Mouse (Mus musculus) spleen, adult 2 months (tissue): Measurements from ENCODE around the gene Rpl36a-ps1. TPM values are rescaled to one million over a fixed set of nuclear protein-coding genes. Genes with fewer than 3 reads are reported as not detected.
"Not testable (repeated sequence)": the region's sequence is repeated elsewhere in the genome, so short reads cannot be mapped to it uniquely, and the experiment has no call there.

Source experiments
- DNase-seq, 2 experiments: peaks; one replicate each; pipeline versions ENCODE4 v3.0.0 to v3.0.0-alpha.2; 2012 to 2021; ENCODE audit warnings: low spot score in 2 of 2, low read depth in 1 of 2
- H3K27ac ChIP-seq: fragments of 200-500 bp; 2 replicates; pipeline ENCODE4 v1.5.1; 2012; ENCODE audit warnings: low read length, inconsistent platforms; ENCODE audit not compliant: insufficient read depth
- H3K27me3 ChIP-seq: fragments of 200-500 bp; 2 replicates; pipeline ENCODE4 v1.6.1; 2012; ENCODE audit warnings: mild to moderate bottlenecking, moderate library complexity, low read length, inconsistent platforms; ENCODE audit not compliant: control insufficient read depth, insufficient read depth
- H3K36me3 ChIP-seq: fragments of 200-500 bp; 2 replicates; pipeline ENCODE4 v1.6.1; 2012; ENCODE audit warnings: mild to moderate bottlenecking, low read length, inconsistent platforms; ENCODE audit not compliant: control insufficient read depth, insufficient read depth
- H3K4me1 ChIP-seq: fragments of 200-500 bp; 2 replicates; pipeline ENCODE4 v1.6.1; 2011; ENCODE audit warnings: inconsistent platforms; ENCODE audit not compliant: control insufficient read depth, insufficient read depth, insufficient read length
- H3K4me3 ChIP-seq: fragments of 200-500 bp; 2 replicates; pipeline ENCODE4 v1.5.1; 2011; ENCODE audit warnings: mild to moderate bottlenecking, inconsistent platforms; ENCODE audit not compliant: insufficient read depth, insufficient read length; ENCODE audit errors: extremely low read depth
- CTCF ChIP-seq: fragments of 200-500 bp; IDR thresholded peaks from 2 replicates; pipeline ENCODE4 v1.5.1; 2011; ENCODE audit warnings: mild to moderate bottlenecking, inconsistent platforms; ENCODE audit not compliant: insufficient read depth, insufficient read length, insufficient replicate concordance; ENCODE audit errors: extremely low read depth
- POLR2A ChIP-seq: fragments of 200-500 bp; IDR thresholded peaks from 2 replicates; pipeline ENCODE4 v1.6.1; 2011; ENCODE audit warnings: low read depth, low read length, inconsistent platforms
- WGBS: fragments of 180-500 bp; shearing (Covaris S2); methylation state at CpG from one replicate; pipeline ENCODE4 v1.1.7; 2018; 5-methylcytosine and 5-hydroxymethylcytosine counted together
- polyA plus RNA-seq: library from polyadenylated mRNA; depleted of rRNA; stranded (reverse); fragments of >200 nt; gene quantifications from 2 replicates; pipeline ENCODE4 v1.2.3, GENCODE M21; 2012; rRNA removed

Gene Rpl36a-ps1
- polyA plus RNA-seq: not detected in 2 replicates

GRCm38 (mm10) chr14:98994218-98994617 is at the start of gene Rpl36a-ps1:
Gene Rpl36a-ps1, minus strand, starts transcription at chr14:98994318.
- no peaks in the 10 kb centered on the region for H3K27me3 ChIP-seq
- H3K27ac ChIP-seq: no peak within 1 kb of the TSS
- H3K36me3 ChIP-seq: no peaks in the 10 kb centered on the region
- H3K4me1 ChIP-seq: no peaks in the 10 kb centered on the region
- no peak within 1 kb of the TSS for H3K4me3 ChIP-seq
- DNase-seq: no peak
- TF ChIP-seq CTCF (no peak), POLR2A (no peak)
- 96% methylated on average over 7 of the region's 7 CpGs for WGBS

DNA sequence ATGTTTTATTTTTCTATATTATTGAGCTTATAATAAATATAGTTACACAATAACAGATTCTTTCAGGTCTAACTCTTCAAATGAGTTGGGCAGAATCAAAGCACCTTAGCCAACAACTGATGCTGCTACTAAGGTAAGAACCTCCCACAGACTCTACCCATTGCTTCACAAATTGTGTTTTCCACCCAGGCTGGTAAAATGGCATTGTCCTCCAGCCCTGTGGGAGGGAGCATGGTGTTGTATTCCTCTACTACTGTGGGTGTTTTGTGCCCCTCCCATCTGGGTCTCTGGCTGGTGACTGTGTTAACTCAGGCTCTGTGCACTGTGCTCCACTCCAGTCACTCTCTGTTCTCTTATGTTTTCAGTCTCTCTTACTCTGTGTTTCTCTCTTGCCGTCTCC is 49.4 kb upstream of the Rpl36a-ps1 start:
- DNase-seq: no peak
- peaks cover 3% of the 10 kb centered on the region; the same call in 1 of the 2 replicates for H3K4me1 ChIP-seq
- H3K27me3 ChIP-seq: no peaks in the 10 kb centered on the region
- no peak overlapping the region for H3K4me3 ChIP-seq
- H3K27ac ChIP-seq: no peak overlapping the region
- 52% methylated on average over 1 of the region's 1 CpGs for WGBS
- TF ChIP-seq POLR2A (no peak), CTCF (no peak)
- H3K36me3 ChIP-seq: no peaks in the 10 kb centered on the region; the same call in 1 of the 2 replicates

DNA sequence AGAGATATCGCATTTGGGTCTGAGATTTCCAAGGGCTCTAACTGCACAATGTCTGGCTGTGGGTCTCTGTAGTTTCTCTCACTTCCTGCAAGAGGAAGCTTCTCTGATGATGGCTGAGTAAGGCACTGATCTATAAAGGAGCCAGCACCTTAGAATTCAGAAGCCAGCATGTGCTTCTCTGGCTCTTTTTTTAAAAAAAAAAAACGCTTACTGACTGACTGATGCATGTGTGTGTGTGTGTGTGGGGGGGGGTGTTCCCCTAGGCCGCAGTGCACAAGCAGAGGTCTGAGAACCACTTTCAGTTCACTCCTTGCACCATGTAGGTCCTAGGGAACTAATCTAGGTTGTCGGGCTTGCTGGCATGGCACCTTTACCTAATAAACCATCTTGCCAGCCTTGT is 47.3 kb upstream of the Rpl36a-ps1 start:
- Histone ChIP-seq H3K36me3 (peaks cover 3% of the 10 kb centered on the region; the same call in 1 of the 2 replicates), H3K4me3 (no peak overlapping the region), H3K27ac (no peak overlapping the region), H3K27me3 (no peaks in the 10 kb centered on the region), H3K4me1 (peaks cover 3% of the 10 kb centered on the region; the same call in 1 of the 2 replicates)
- TF ChIP-seq CTCF (no peak), POLR2A (no peak)
- DNase-seq: no peak
- WGBS: 19% methylated on average over 4 of the region's 4 CpGs

- H3K27me3 ChIP-seq, H3K4me3 ChIP-seq, H3K27ac ChIP-seq, H3K36me3 ChIP-seq, DNase-seq, H3K4me1 ChIP-seq: not testable (repeated sequence)
- 99% methylated on average over 5 of the region's 5 CpGs for WGBS
These were observed 45.2 kb upstream of the Rpl36a-ps1 start for GRCm38 (mm10) chr14:99039308-99039707.

GRCm38 (mm10) chr14:99037703-99038102 is 43.6 kb upstream of the Rpl36a-ps1 start:
- no peak for DNase-seq
- no peak overlapping the region for H3K27ac ChIP-seq
- H3K27me3 ChIP-seq: no peaks in the 10 kb centered on the region
- TF ChIP-seq CTCF (no peak), POLR2A (no peak)
- no peak overlapping the region for H3K4me3 ChIP-seq
- peaks cover 6% of the 10 kb centered on the region; the same call in 1 of the 2 replicates for H3K36me3 ChIP-seq
- 84% methylated on average over 2 of the region's 2 CpGs for WGBS
- no peaks in the 10 kb centered on the region for H3K4me1 ChIP-seq

DNA sequence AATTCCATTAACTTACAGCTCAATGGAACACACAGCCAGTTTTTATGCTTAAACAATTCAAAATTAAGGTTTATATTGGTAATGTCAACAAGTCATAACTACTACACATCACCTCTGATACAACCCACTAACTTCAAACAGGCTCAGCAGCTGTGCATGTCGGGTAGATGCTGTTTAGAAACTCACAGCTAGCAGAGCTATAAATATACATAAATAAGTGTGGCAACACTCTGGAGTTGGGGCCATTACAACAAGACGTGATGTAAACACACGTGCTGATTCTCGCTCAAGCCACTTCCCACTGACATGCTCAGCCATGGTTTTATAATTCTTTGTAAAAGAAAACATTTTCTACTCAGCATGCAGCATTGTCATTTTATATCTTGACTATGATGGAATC is 41.9 kb upstream of the Rpl36a-ps1 start:
- TF ChIP-seq CTCF: no peak
- no peak for TF ChIP-seq POLR2A
- WGBS: 84% methylated on average over 4 of the region's 4 CpGs
- Histone ChIP-seq H3K36me3 (peaks cover 7% of the 10 kb centered on the region), H3K4me3 (no peak overlapping the region), H3K27ac (no peak overlapping the region), H3K4me1 (no peaks in the 10 kb centered on the region), H3K27me3 (no peaks in the 10 kb centered on the region)
- no peak for DNase-seq

- H3K4me3 ChIP-seq, H3K27ac ChIP-seq, H3K4me1 ChIP-seq, DNase-seq, H3K36me3 ChIP-seq, H3K27me3 ChIP-seq: not testable (repeated sequence)
- WGBS: 97% methylated on average over 8 of the region's 8 CpGs
These were observed 40.7 kb upstream of the Rpl36a-ps1 start for GRCm38 (mm10) chr14:99034851-99035250.

GRCm38 (mm10) chr14:99032596-99032995 is 38.5 kb upstream of the Rpl36a-ps1 start:
- no peak overlapping the region for H3K27ac ChIP-seq
- H3K4me1 ChIP-seq: no peaks in the 10 kb centered on the region
- 85% methylated on average over 5 of the region's 5 CpGs for WGBS
- peaks cover 7% of the 10 kb centered on the region for H3K36me3 ChIP-seq
- TF ChIP-seq POLR2A (no peak), CTCF (no peak)
- no peaks in the 10 kb centered on the region for H3K27me3 ChIP-seq
- DNase-seq: no peak
- H3K4me3 ChIP-seq: no peak overlapping the region
